Mouse (Mus musculus): ENCODE measurements at regions not wholly inside any gene's neighbourhood (a gene's known extent, or its start where the extent isn't known, plus 50 kb on each side); places are given as distances from the start of the nearest gene placed in this dataset.

GRCm38 (mm10) chr15:60577084-60577483, 276.5 kb downstream of the Fam84b start:
- no peak overlapping the region for H3K4me3 ChIP-seq (ENCODE audit: low read depth, low read length)
- H3K9ac ChIP-seq (ENCODE audit: low read length), result no peak overlapping the region
- WGBS, result 86% methylated on average over 5 of the region's 5 CpGs
- no peaks in the 10 kb centered on the region for H3K27me3 ChIP-seq (ENCODE audit: control insufficient read depth, insufficient read depth, low read length)
- no peak for DNase-seq (ENCODE audit: low spot score)
- no peak overlapping the region for H3K4me2 ChIP-seq (ENCODE audit: low read depth)
- no peaks in the 10 kb centered on the region for H3K36me3 ChIP-seq (ENCODE audit: control insufficient read depth, insufficient read depth, low read length)
- no peak for ATAC-seq (ENCODE audit: insufficient read depth, low FRiP score, low TSS enrichment)
- H3K27ac ChIP-seq (ENCODE audit: low read depth, low read length), result no peak overlapping the region
- no peaks in the 10 kb centered on the region for H3K4me1 ChIP-seq (ENCODE audit: control insufficient read depth, insufficient read depth, low read length)
- no peaks in the 10 kb centered on the region for H3K9me3 ChIP-seq (ENCODE audit: control insufficient read depth, low read length)

GRCm38 (mm10) chr15:60566267-60566666, 287.3 kb downstream of the Fam84b start:
- Histone ChIP-seq H3K9me3 (ENCODE audit: control insufficient read depth, low read length) (no peaks in the 10 kb centered on the region), H3K27ac (ENCODE audit: low read depth, low read length) (no peak overlapping the region), H3K36me3 (ENCODE audit: control insufficient read depth, insufficient read depth, low read length) (no peaks in the 10 kb centered on the region), H3K9ac (ENCODE audit: low read length) (no peak overlapping the region), H3K4me2 (ENCODE audit: low read depth) (no peak overlapping the region), H3K4me1 (ENCODE audit: control insufficient read depth, insufficient read depth, low read length) (no peaks in the 10 kb centered on the region), H3K27me3 (ENCODE audit: control insufficient read depth, insufficient read depth, low read length) (no peaks in the 10 kb centered on the region; the same call in 1 of the 2 replicates), H3K4me3 (ENCODE audit: low read depth, low read length) (no peak overlapping the region)
- DNase-seq (ENCODE audit: low spot score) (no peak), ATAC-seq (ENCODE audit: insufficient read depth, low FRiP score, low TSS enrichment) (no peak)
- WGBS, result 92% methylated on average over 3 of the region's 3 CpGs

GRCm38 (mm10) chr15:60565017-60565416, 288.6 kb downstream of the Fam84b start:
- WGBS, result 33% methylated on average over 2 of the region's 2 CpGs
- H3K9ac ChIP-seq (ENCODE audit: low read length), result no peak overlapping the region
- ATAC-seq (ENCODE audit: insufficient read depth, low FRiP score, low TSS enrichment), result peak; percentile 48; the same call in 1 of the 2 replicates
- H3K4me3 ChIP-seq (ENCODE audit: low read depth, low read length), result no peak overlapping the region
- peak; percentile 19 for DNase-seq (ENCODE audit: low spot score)
- no peak overlapping the region for H3K27ac ChIP-seq (ENCODE audit: low read depth, low read length)
- H3K9me3 ChIP-seq (ENCODE audit: control insufficient read depth, low read length), result no peaks in the 10 kb centered on the region
- H3K36me3 ChIP-seq (ENCODE audit: control insufficient read depth, insufficient read depth, low read length), result no peaks in the 10 kb centered on the region
- H3K27me3 ChIP-seq (ENCODE audit: control insufficient read depth, insufficient read depth, low read length), result no peaks in the 10 kb centered on the region; the same call in 1 of the 2 replicates
- H3K4me1 ChIP-seq (ENCODE audit: control insufficient read depth, insufficient read depth, low read length), result no peaks in the 10 kb centered on the region
- no peak overlapping the region for H3K4me2 ChIP-seq (ENCODE audit: low read depth)

GRCm38 (mm10) chr15:60560641-60561040, 292.9 kb downstream of the Fam84b start:
- Histone ChIP-seq H3K4me2 (ENCODE audit: low read depth) (no peak overlapping the region), H3K27ac (ENCODE audit: low read depth, low read length) (no peak overlapping the region), H3K4me3 (ENCODE audit: low read depth, low read length) (no peak overlapping the region), H3K27me3 (ENCODE audit: control insufficient read depth, insufficient read depth, low read length) (no peaks in the 10 kb centered on the region; the same call in 1 of the 2 replicates), H3K9ac (ENCODE audit: low read length) (no peak overlapping the region), H3K4me1 (ENCODE audit: control insufficient read depth, insufficient read depth, low read length) (no peaks in the 10 kb centered on the region), H3K36me3 (ENCODE audit: control insufficient read depth, insufficient read depth, low read length) (no peaks in the 10 kb centered on the region), H3K9me3 (ENCODE audit: control insufficient read depth, low read length) (no peaks in the 10 kb centered on the region)
- no peak for ATAC-seq (ENCODE audit: insufficient read depth, low FRiP score, low TSS enrichment)
- 70% methylated on average over 1 of the region's 1 CpGs for WGBS
- DNase-seq (ENCODE audit: low spot score), result no peak

- H3K27ac ChIP-seq (ENCODE audit: low read depth, low read length), result no peak overlapping the region
- H3K4me2 ChIP-seq (ENCODE audit: low read depth), result no peak overlapping the region
- no peak overlapping the region for H3K9ac ChIP-seq (ENCODE audit: low read length)
- H3K9me3 ChIP-seq (ENCODE audit: control insufficient read depth, low read length), result no peaks in the 10 kb centered on the region
- no peak overlapping the region for H3K4me3 ChIP-seq (ENCODE audit: low read depth, low read length)
- DNase-seq (ENCODE audit: low spot score), result no peak
- no peaks in the 10 kb centered on the region for H3K4me1 ChIP-seq (ENCODE audit: control insufficient read depth, insufficient read depth, low read length)
- no peaks in the 10 kb centered on the region for H3K27me3 ChIP-seq (ENCODE audit: control insufficient read depth, insufficient read depth, low read length)
- ATAC-seq (ENCODE audit: insufficient read depth, low FRiP score, low TSS enrichment), result no peak
- WGBS, result 89% methylated on average over 2 of the region's 2 CpGs
- no peaks in the 10 kb centered on the region for H3K36me3 ChIP-seq (ENCODE audit: control insufficient read depth, insufficient read depth, low read length)
These were observed 297.9 kb downstream of the Fam84b start for GRCm38 (mm10) chr15:60555691-60556090.

GRCm38 (mm10) chr15:60554587-60554986, 299.0 kb downstream of the Fam84b start:
- H3K27me3 ChIP-seq (ENCODE audit: control insufficient read depth, insufficient read depth, low read length), result no peaks in the 10 kb centered on the region
- ATAC-seq (ENCODE audit: insufficient read depth, low FRiP score, low TSS enrichment) (no peak), DNase-seq (ENCODE audit: low spot score) (no peak)
- H3K27ac ChIP-seq (ENCODE audit: low read depth, low read length), result no peak overlapping the region
- no peaks in the 10 kb centered on the region for H3K9me3 ChIP-seq (ENCODE audit: control insufficient read depth, low read length)
- H3K9ac ChIP-seq (ENCODE audit: low read length), result no peak overlapping the region
- WGBS, result 14% methylated on average over 1 of the region's 1 CpGs
- no peak overlapping the region for H3K4me3 ChIP-seq (ENCODE audit: low read depth, low read length)
- H3K4me1 ChIP-seq (ENCODE audit: control insufficient read depth, insufficient read depth, low read length), result no peaks in the 10 kb centered on the region
- H3K4me2 ChIP-seq (ENCODE audit: low read depth), result no peak overlapping the region
- H3K36me3 ChIP-seq (ENCODE audit: control insufficient read depth, insufficient read depth, low read length), result no peaks in the 10 kb centered on the region

- Histone ChIP-seq H3K4me1 (ENCODE audit: control insufficient read depth, insufficient read depth, low read length) (no peaks in the 10 kb centered on the region), H3K4me3 (ENCODE audit: low read depth, low read length) (no peak overlapping the region), H3K36me3 (ENCODE audit: control insufficient read depth, insufficient read depth, low read length) (no peaks in the 10 kb centered on the region), H3K27ac (ENCODE audit: low read depth, low read length) (no peak overlapping the region), H3K9me3 (ENCODE audit: control insufficient read depth, low read length) (no peaks in the 10 kb centered on the region), H3K4me2 (ENCODE audit: low read depth) (no peak overlapping the region), H3K27me3 (ENCODE audit: control insufficient read depth, insufficient read depth, low read length) (no peaks in the 10 kb centered on the region), H3K9ac (ENCODE audit: low read length) (no peak overlapping the region)
- DNase-seq (ENCODE audit: low spot score) (no peak), ATAC-seq (ENCODE audit: insufficient read depth, low FRiP score, low TSS enrichment) (no peak)
- WGBS, result 90% methylated on average over 7 of the region's 7 CpGs
These were observed 305.5 kb downstream of the Fam84b start for GRCm38 (mm10) chr15:60548045-60548444.

- Histone ChIP-seq H3K27me3 (ENCODE audit: control insufficient read depth, insufficient read depth, low read length) (no peaks in the 10 kb centered on the region), H3K9me3 (ENCODE audit: control insufficient read depth, low read length) (no peaks in the 10 kb centered on the region), H3K4me1 (ENCODE audit: control insufficient read depth, insufficient read depth, low read length) (no peaks in the 10 kb centered on the region), H3K27ac (ENCODE audit: low read depth, low read length) (no peak overlapping the region), H3K4me3 (ENCODE audit: low read depth, low read length) (no peak overlapping the region), H3K4me2 (ENCODE audit: low read depth) (no peak overlapping the region), H3K36me3 (ENCODE audit: control insufficient read depth, insufficient read depth, low read length) (no peaks in the 10 kb centered on the region), H3K9ac (ENCODE audit: low read length) (no peak overlapping the region)
- DNase-seq (ENCODE audit: low spot score) (no peak), ATAC-seq (ENCODE audit: insufficient read depth, low FRiP score, low TSS enrichment) (no peak)
- WGBS, result 69% methylated on average over 4 of the region's 4 CpGs
These were observed 316.4 kb downstream of the Fam84b start for GRCm38 (mm10) chr15:60537191-60537590.

- Histone ChIP-seq H3K36me3 (ENCODE audit: control insufficient read depth, insufficient read depth, low read length) (no peaks in the 10 kb centered on the region), H3K9me3 (ENCODE audit: control insufficient read depth, low read length) (no peaks in the 10 kb centered on the region), H3K4me1 (ENCODE audit: control insufficient read depth, insufficient read depth, low read length) (no peaks in the 10 kb centered on the region), H3K27ac (ENCODE audit: low read depth, low read length) (no peak overlapping the region), H3K4me3 (ENCODE audit: low read depth, low read length) (no peak overlapping the region), H3K27me3 (ENCODE audit: control insufficient read depth, insufficient read depth, low read length) (no peaks in the 10 kb centered on the region), H3K4me2 (ENCODE audit: low read depth) (no peak overlapping the region), H3K9ac (ENCODE audit: low read length) (no peak overlapping the region)
- no peak for DNase-seq (ENCODE audit: low spot score)
- WGBS, result 83% methylated on average over 9 of the region's 9 CpGs
- ATAC-seq (ENCODE audit: insufficient read depth, low FRiP score, low TSS enrichment), result no peak
These were observed 318.9 kb downstream of the Fam84b start for GRCm38 (mm10) chr15:60534701-60535100.
